Mouse (Mus musculus): ENCODE data around the gene Asb16.

The Asb16 gene

GRCm38 (mm10) chr11:102309821-102310617, 41.5 kb downstream of the Asb16 start:
- no peak for DNase-seq (ENCODE audit: low read depth, low spot score)

GRCm38 (mm10) chr11:102310768-102311695, 42.5 kb downstream of the Asb16 start:
- no peak for DNase-seq (ENCODE audit: low read depth, low spot score)

GRCm38 (mm10) chr11:102311966-102312365, 43.4 kb downstream of the Asb16 start:
- no peak for DNase-seq (ENCODE audit: low read depth, low spot score)

GRCm38 (mm10) chr11:102312586-102312985, 44.0 kb downstream of the Asb16 start:
- no peak for DNase-seq (ENCODE audit: low read depth, low spot score)

- DNase-seq (ENCODE audit: low read depth, low spot score): no peak
These were observed 45.8 kb downstream of the Asb16 start for GRCm38 (mm10) chr11:102314321-102314720.

GRCm38 (mm10) chr11:102315690-102316571, 47.4 kb downstream of the Asb16 start:
- DNase-seq (ENCODE audit: low read depth, low spot score): no peak

GRCm38 (mm10) chr11:102316572-102317297, 48.2 kb downstream of the Asb16 start:
- no peak for DNase-seq (ENCODE audit: low read depth, low spot score)

GRCm38 (mm10) chr11:102317298-102317900, 48.9 kb downstream of the Asb16 start:
- no peak for DNase-seq (ENCODE audit: low read depth, low spot score)

GRCm38 (mm10) chr11:102317901-102318575, 49.5 kb downstream of the Asb16 start:
- DNase-seq (ENCODE audit: low read depth, low spot score): no peak

- no peak for DNase-seq (ENCODE audit: low read depth, low spot score)
These were observed 50.2 kb downstream of the Asb16 start for GRCm38 (mm10) chr11:102318576-102319409.

GRCm38 (mm10) chr11:102319410-102319792, 50.9 kb downstream of the Asb16 start, which contains the start of gene Ubtf:
Gene Ubtf (minus strand): TSS chr11:102319742.
- DNase-seq (ENCODE audit: low read depth, low spot score): no peak

GRCm38 (mm10) chr11:102319941-102320685, 51.6 kb downstream of the Asb16 start:
- DNase-seq (ENCODE audit: low read depth, low spot score): peak; percentile 90

GRCm38 (mm10) chr11:102320686-102321005, 52.1 kb downstream of the Asb16 start:
- DNase-seq (ENCODE audit: low read depth, low spot score): no peak

- DNase-seq (ENCODE audit: low read depth, low spot score): no peak
These were observed 53.4 kb downstream of the Asb16 start for GRCm38 (mm10) chr11:102321931-102322330.

GRCm38 (mm10) chr11:102323516-102323915, 55.0 kb downstream of the Asb16 start:
- no peak for DNase-seq (ENCODE audit: low read depth, low spot score)

- no peak for DNase-seq (ENCODE audit: low read depth, low spot score)
These were observed 58.7 kb downstream of the Asb16 start for GRCm38 (mm10) chr11:102327250-102327649.

- no peak for DNase-seq (ENCODE audit: low read depth, low spot score)
These were observed 59.3 kb downstream of the Asb16 start for GRCm38 (mm10) chr11:102327839-102328238.
